Mouse (Mus musculus) CH12.LX (cell line): ENCODE results near the gene Stard10. TPM values are rescaled to one million over a fixed set of nuclear protein-coding genes. Genes with fewer than 3 reads are reported as not detected.

Experiments used
- DNase-seq: peaks from one replicate; pipeline ENCODE4 v3.0.0-alpha.2; 2013; ENCODE audit errors: extremely low read depth
- H3K27ac ChIP-seq: 2 replicates; pipeline ENCODE4 v1.5.1; 2012; ENCODE audit warnings: low read depth, mild to moderate bottlenecking, control low read depth, moderate library complexity; ENCODE audit not compliant: insufficient read depth
- H3K27me3 ChIP-seq: replicated peaks from 2 replicates; pipeline ENCODE3; 2012; ENCODE audit warnings: inconsistent platforms
- H3K36me3 ChIP-seq, 2 experiments: replicated peaks in 1 of 2; 2 replicates each; pipeline versions ENCODE3 to v1.6.1; 2012; ENCODE audit warnings: inconsistent platforms in 1 of 2, low read length in 1 of 2, mild to moderate bottlenecking in 1 of 2, mixed read lengths in 1 of 2, moderate library complexity in 1 of 2; ENCODE audit not compliant: control insufficient read depth in 1 of 2, insufficient read depth in 1 of 2
- H3K4me1 ChIP-seq, 2 experiments: 2 replicates each; pipeline ENCODE4 v1.6.1; 2012; ENCODE audit warnings: inconsistent platforms in 1 of 2, moderate library complexity in 1 of 2; ENCODE audit not compliant: insufficient read depth in 2 of 2, control insufficient read depth in 1 of 2
- H3K4me2 ChIP-seq: 2 replicates; pipeline ENCODE4 v1.6.1; 2012; ENCODE audit warnings: low read depth, mild to moderate bottlenecking, control low read depth; ENCODE audit not compliant: poor library complexity, insufficient read depth, severe bottlenecking
- H3K4me3 ChIP-seq, 3 experiments: fragments of 150-350 bp in 1 of 3; sonication (generic) in 1 of 3; replicated peaks in 1 of 3; 2 replicates each; pipeline versions ENCODE3 to v1.5.1; 2011 to 2012; ENCODE audit warnings: low read depth in 2 of 3, low read length in 2 of 3, mild to moderate bottlenecking in 2 of 3, moderate library complexity in 2 of 3, control low read depth in 1 of 3, improper control_type of control experiment in 1 of 3, inconsistent platforms in 1 of 3, mixed read lengths in 1 of 3; ENCODE audit not compliant: poor library complexity in 1 of 3
- H3K79me2 ChIP-seq: replicated peaks from 2 replicates; pipeline ENCODE4 v1.6.1; 2012; ENCODE audit warnings: mild to moderate bottlenecking, moderate library complexity; ENCODE audit not compliant: control insufficient read depth, poor library complexity, insufficient read depth, severe bottlenecking; ENCODE audit errors: extremely low read depth
- H3K9ac ChIP-seq: 2 replicates; pipeline ENCODE4 v1.6.1; 2012; ENCODE audit warnings: low read depth, mild to moderate bottlenecking, control low read depth, moderate library complexity; ENCODE audit not compliant: insufficient read depth
- H3K9me3 ChIP-seq: replicated peaks from 2 replicates; pipeline ENCODE3; 2012; ENCODE audit warnings: low read length, inconsistent platforms, mixed read lengths
- BHLHE40 ChIP-seq: IDR thresholded peaks from 2 replicates; pipeline ENCODE4 v1.6.1; 2011; ENCODE audit warnings: mild to moderate bottlenecking, low read depth, low read length, improper control_type of control experiment
- CHD1 ChIP-seq: IDR thresholded peaks from 2 replicates; pipeline ENCODE4 v1.6.1; 2012; ENCODE audit warnings: low read depth, low read length, improper control_type of control experiment, inconsistent platforms
- CHD2 ChIP-seq: IDR thresholded peaks from 2 replicates; pipeline ENCODE4 v1.6.1; 2011; ENCODE audit warnings: low read length, improper control_type of control experiment
- ELF1 ChIP-seq: IDR thresholded peaks from 2 replicates; pipeline ENCODE4 v1.6.1; 2014; ENCODE audit warnings: low read depth, mild to moderate bottlenecking, inconsistent platforms, low read length, improper control_type of control experiment
- EP300 ChIP-seq: IDR thresholded peaks from 2 replicates; pipeline ENCODE4 v1.6.1; 2011; ENCODE audit warnings: low read length, improper control_type of control experiment
- HCFC1 ChIP-seq: IDR thresholded peaks from 2 replicates; pipeline ENCODE4 v1.6.1; 2012; ENCODE audit warnings: low read depth, mild to moderate bottlenecking, inconsistent platforms, low read length, improper control_type of control experiment
- JUN ChIP-seq: IDR thresholded peaks from 2 replicates; pipeline ENCODE4 v1.6.1; 2011; ENCODE audit warnings: low read depth, mild to moderate bottlenecking, low read length, improper control_type of control experiment, moderate library complexity; ENCODE audit not compliant: insufficient read depth
- JUND ChIP-seq: conservative IDR thresholded peaks from 2 replicates; pipeline ENCODE4 v1.6.1; 2011; ENCODE audit warnings: low read depth, low read length, improper control_type of control experiment
- KAT2A ChIP-seq: IDR thresholded peaks from 2 replicates; pipeline ENCODE4 v1.6.1; 2012; ENCODE audit warnings: low read length, improper control_type of control experiment, inconsistent platforms; ENCODE audit not compliant: insufficient replicate concordance
- MAFK ChIP-seq: IDR thresholded peaks from 2 replicates; pipeline ENCODE4 v1.6.1; 2011; ENCODE audit warnings: low read length, improper control_type of control experiment; ENCODE audit not compliant: insufficient replicate concordance
- MAZ ChIP-seq: IDR thresholded peaks from 2 replicates; pipeline ENCODE4 v1.6.1; 2012; ENCODE audit warnings: low read depth, mild to moderate bottlenecking, inconsistent platforms, low read length, improper control_type of control experiment, moderate library complexity
- MXI1 ChIP-seq: IDR thresholded peaks from 2 replicates; pipeline ENCODE4 v1.6.1; 2011; ENCODE audit warnings: mild to moderate bottlenecking, low read depth, low read length, improper control_type of control experiment
- MYC ChIP-seq: IDR thresholded peaks from 2 replicates; pipeline ENCODE4 v1.6.1; 2011; ENCODE audit warnings: low read depth, mild to moderate bottlenecking, improper control_type of control experiment, low read length
- NRF1 ChIP-seq: IDR thresholded peaks from 2 replicates; pipeline ENCODE4 v1.6.1; 2014; ENCODE audit warnings: low read depth, mild to moderate bottlenecking, inconsistent platforms, low read length, improper control_type of control experiment, moderate library complexity
- PAX5 ChIP-seq: IDR thresholded peaks from 2 replicates; pipeline ENCODE4 v1.6.1; 2012; ENCODE audit warnings: low read length, inconsistent platforms, mixed read lengths
- POLR2AphosphoS2 ChIP-seq: IDR thresholded peaks from 2 replicates; pipeline ENCODE4 v1.6.1; 2011; ENCODE audit warnings: low read depth, low read length, improper control_type of control experiment
- UBTF ChIP-seq: IDR thresholded peaks from 2 replicates; pipeline ENCODE4 v1.6.1; 2012; ENCODE audit warnings: low read depth, mild to moderate bottlenecking, inconsistent platforms, low read length, improper control_type of control experiment, moderate library complexity
- USF2 ChIP-seq: conservative IDR thresholded peaks from 2 replicates; pipeline ENCODE4 v1.6.1; 2011; ENCODE audit warnings: low read depth, low read length, improper control_type of control experiment
- ZMIZ1 ChIP-seq: IDR thresholded peaks from 2 replicates; pipeline ENCODE4 v1.6.1; 2012; ENCODE audit warnings: low read depth, mild to moderate bottlenecking, inconsistent platforms, low read length, improper control_type of control experiment
- ZNF384 ChIP-seq: IDR thresholded peaks from 2 replicates; pipeline ENCODE4 v1.6.1; 2012; ENCODE audit warnings: low read depth, low read length, improper control_type of control experiment, inconsistent platforms
- dilution Hi-C: fragments of 300-500 bp; cut with MboI; formaldehyde crosslinking; loops from 2 replicates; pipeline ENCODE4 v1.14.3; 2020; ENCODE audit warnings: low sequenced_read_pairs; ENCODE audit not compliant: extremely low pct_unique_long_range_greater_than_20kb, extremely low pct_ligation_motif_present
- in situ Hi-C: fragments of 300-500 bp; cut with MboI; formaldehyde crosslinking; loops from 3 replicates; pipeline ENCODE4 v1.14.3; 2019; ENCODE audit warnings: low sequenced_read_pairs, low pct_ligation_motif_present, low pct_unique_long_range_greater_than_20kb, mixed read lengths
- polyA plus RNA-seq: library from polyadenylated mRNA; unstranded; fragments of >175 nt; gene quantifications from 2 replicates; pipeline ENCODE4 v1.2.1, GENCODE M21; 2012; ENCODE audit warnings: low read depth; ENCODE audit not compliant: insufficient read length
- total RNA-seq, 2 experiments: library from RNA; depleted of rRNA; stranded (reverse); fragments of 300-350 nt in 1 of 2; fragments of >200 nt in 1 of 2; gene quantifications; 2 replicates each; pipeline ENCODE4 v1.2.3; 2012 to 2014

Gene Stard10
- total and polyA plus RNA-seq, 3 experiments = 2.4 to 12.7 (median 6.7) TPM

- no peaks in the 10 kb centered on the region for H3K9me3 ChIP-seq
- dilution Hi-C loops = no loop called here
- DNase-seq = no peak
- H3K4me2 ChIP-seq = no peak overlapping the region
- no peak overlapping the region for H3K4me3 ChIP-seq
- no peaks in the 10 kb centered on the region for H3K36me3 ChIP-seq
- H3K79me2 ChIP-seq = no peaks in the 10 kb centered on the region
- in situ Hi-C loops = no loop called here
- no peak overlapping the region for H3K9ac ChIP-seq
- peaks cover 2 to 21% of the 10 kb centered on the region in 2 experiments; a peak in 2 of 4 replicates for H3K4me1 ChIP-seq
- H3K27ac ChIP-seq = no peak overlapping the region
- no peaks in the 10 kb centered on the region for H3K27me3 ChIP-seq
- TF ChIP-seq POLR2AphosphoS2 (no peak), JUN (no peak), HCFC1 (no peak), JUND (no peak), MYC (no peak), BHLHE40 (no peak), ZNF384 (no peak), CHD1 (no peak), MXI1 (no peak), UBTF (no peak), ELF1 (no peak), PAX5 (no peak), MAZ (no peak)
Measured at GRCm38 (mm10) chr7:101336686-101337085, 19.8 kb downstream of the Stard10 start.

GRCm38 (mm10) chr7:101337401-101337800, 20.5 kb downstream of the Stard10 start:
- TF ChIP-seq POLR2AphosphoS2 (no peak), MYC (no peak), ZMIZ1 (no peak), HCFC1 (no peak), KAT2A (no peak), CHD1 (no peak), CHD2 (no peak), MAFK (no peak), NRF1 (no peak), USF2 (no peak), PAX5 (no peak), EP300 (no peak)
- H3K79me2 ChIP-seq = no peaks in the 10 kb centered on the region
- no peak overlapping the region for H3K4me2 ChIP-seq
- no peak overlapping the region for H3K9ac ChIP-seq
- peaks cover 4 to 22% of the 10 kb centered on the region in 2 experiments; a peak in 3 of 4 replicates for H3K4me1 ChIP-seq
- H3K36me3 ChIP-seq = no peaks in the 10 kb centered on the region
- H3K27me3 ChIP-seq = no peaks in the 10 kb centered on the region
- no peak for DNase-seq
- H3K27ac ChIP-seq = no peak overlapping the region
- no peak overlapping the region for H3K4me3 ChIP-seq
- H3K9me3 ChIP-seq = no peaks in the 10 kb centered on the region
- dilution Hi-C loops (no loop called here), in situ Hi-C loops (no loop called here)
